Mouse (Mus musculus) erythroblast, embryonic 14.5 days (primary cell): ENCODE results near the gene Lrch1.

Experiments
- GATA1 ChIP-seq: IDR thresholded peaks from 2 replicates; pipeline ENCODE4 v1.6.1; 2012; ENCODE audit warnings: low read length, inconsistent platforms, mixed read lengths
- TAL1 ChIP-seq: IDR thresholded peaks from 3 replicates; pipeline ENCODE4 v1.6.1; 2012; ENCODE audit warnings: low read length, inconsistent platforms, mixed read lengths

DNA sequence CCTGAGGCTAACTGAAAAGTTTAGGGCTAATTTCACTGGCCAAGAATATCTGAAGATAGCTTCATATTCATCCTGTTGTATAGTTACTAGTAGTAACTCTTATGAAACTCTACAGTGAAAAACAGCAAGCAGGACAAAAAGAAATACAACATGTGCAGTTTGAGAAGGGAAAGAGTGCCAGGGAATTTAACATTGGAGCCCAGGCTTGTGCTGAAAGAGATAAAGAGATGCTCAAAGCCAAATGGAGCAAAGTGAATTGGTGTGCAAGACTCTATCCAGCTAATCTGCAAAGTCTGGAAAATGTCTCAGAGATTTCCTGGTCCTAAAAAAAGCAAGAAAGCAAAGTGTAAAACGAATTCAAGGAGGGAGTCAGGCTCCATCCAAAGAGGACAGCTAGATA is 145.7 kb downstream of the Lrch1 start:
- TF ChIP-seq GATA1 = no peak
- TF ChIP-seq TAL1 = no peak
